Mouse (Mus musculus) embryonic facial prominence, embryonic 14.5 days (tissue): ENCODE data around the gene Tmem106a. TPM values are rescaled to one million over a fixed set of nuclear protein-coding genes. Genes with fewer than 3 reads are reported as not detected.
"Not testable (repeated sequence)": the region's sequence is repeated elsewhere in the genome, so short reads cannot be mapped to it uniquely, and the experiment has no call there.

Experiments
- ATAC-seq: fragments of 200-750 bp; cut with Nextera tagmentation; 2 replicates; pipeline ENCODE4 v1.8.0; 2017; ENCODE audit warnings: low read depth, moderate number of reproducible peaks, moderate TSS enrichment
- DNase-seq: peaks from one replicate; pipeline ENCODE4 v3.0.0-alpha.2; 2015; ENCODE audit warnings: low spot score
- H3K27ac ChIP-seq: fragments of 300-500 bp; sonication (generic); replicated peaks from 2 replicates; pipeline ENCODE4 v1.5.1; 2014; ENCODE audit warnings: low read depth, mild to moderate bottlenecking, low read length, moderate library complexity
- H3K27me3 ChIP-seq: fragments of 300-500 bp; sonication (generic); replicated peaks from 2 replicates; pipeline ENCODE4 v1.6.1; 2014; ENCODE audit warnings: low read length; ENCODE audit not compliant: control insufficient read depth, insufficient read depth
- H3K36me3 ChIP-seq: fragments of 300-500 bp; sonication (generic); 2 replicates; pipeline ENCODE4 v1.6.1; 2014; ENCODE audit warnings: low read length, mixed read lengths; ENCODE audit not compliant: control insufficient read depth, insufficient read depth
- H3K4me1 ChIP-seq: fragments of 300-500 bp; sonication (generic); 2 replicates; pipeline ENCODE4 v1.6.1; 2014; ENCODE audit warnings: antibody characterized with exemption, low read length; ENCODE audit not compliant: control insufficient read depth, insufficient read depth
- H3K4me2 ChIP-seq: fragments of 300-500 bp; sonication (generic); 2 replicates; pipeline ENCODE4 v1.6.1; 2014; ENCODE audit warnings: low read depth, mild to moderate bottlenecking, low read length, moderate library complexity, mixed read lengths
- H3K4me3 ChIP-seq: fragments of 300-500 bp; sonication (generic); 2 replicates; pipeline ENCODE4 v1.5.1; 2014; ENCODE audit warnings: low read depth, mild to moderate bottlenecking, low read length
- H3K9ac ChIP-seq: fragments of 300-500 bp; sonication (generic); 2 replicates; pipeline ENCODE4 v1.6.1; 2014; ENCODE audit warnings: low read depth, mild to moderate bottlenecking, low read length, moderate library complexity, mixed read lengths
- H3K9me3 ChIP-seq: fragments of 300-500 bp; sonication (generic); 2 replicates; pipeline ENCODE4 v1.6.1; 2016; ENCODE audit warnings: low read length; ENCODE audit not compliant: control insufficient read depth
- WGBS: fragments of 180-500 bp; shearing (Covaris S2); extraction: QIAGEN DNeasy Blood & Tissue Kit; methylation state at CpG from one replicate; pipeline ENCODE4 v1.1.7; 2014; 5-methylcytosine and 5-hydroxymethylcytosine counted together
- polyA plus RNA-seq: library from polyadenylated mRNA; unstranded; fragments of >200 nt; fragmentation: Nextera tagmentation; extraction: Ambion mirVana; gene quantifications from 2 replicates; pipeline ENCODE4 v1.2.1, GENCODE M21; 2014

Tmem106a gene
- polyA plus RNA-seq, 1 experiment from 2014 or later = 5.9 TPM

- Histone ChIP-seq H3K9me3 (no peaks in the 10 kb centered on the region), H3K9ac (no peak overlapping the region), H3K4me2 (no peak overlapping the region), H3K36me3 (no peaks in the 10 kb centered on the region), H3K4me1 (no peaks in the 10 kb centered on the region), H3K4me3 (no peak overlapping the region), H3K27me3 (no peaks in the 10 kb centered on the region), H3K27ac (no peak overlapping the region)
- DNase-seq (no peak), ATAC-seq (no peak)
- 87% methylated on average over 10 of the region's 10 CpGs for WGBS
Measured at GRCm38 (mm10) chr11:101587676-101588075, 5.6 kb downstream of the Tmem106a start.

GRCm38 (mm10) chr11:101588868-101589267 is 6.8 kb downstream of the Tmem106a start:
- WGBS = 89% methylated on average over 7 of the region's 7 CpGs
- Histone ChIP-seq H3K4me2 (no peak overlapping the region), H3K4me3 (no peak overlapping the region), H3K27me3 (no peaks in the 10 kb centered on the region), H3K4me1 (no peaks in the 10 kb centered on the region), H3K9me3 (no peaks in the 10 kb centered on the region), H3K36me3 (no peaks in the 10 kb centered on the region), H3K9ac (no peak overlapping the region), H3K27ac (no peak overlapping the region)
- no peak for ATAC-seq
- DNase-seq = no peak

- Histone ChIP-seq H3K27me3 (no peaks in the 10 kb centered on the region), H3K4me1 (no peaks in the 10 kb centered on the region), H3K9me3 (no peaks in the 10 kb centered on the region), H3K4me2 (no peak overlapping the region), H3K9ac (no peak overlapping the region), H3K4me3 (no peak overlapping the region), H3K27ac (no peak overlapping the region), H3K36me3 (no peaks in the 10 kb centered on the region)
- 28% methylated on average over 5 of the region's 5 CpGs for WGBS
- ATAC-seq (no peak), DNase-seq (peak; percentile 32)
Measured at GRCm38 (mm10) chr11:101589444-101589843, 7.4 kb downstream of the Tmem106a start.

GRCm38 (mm10) chr11:101589989-101590624 is 8.1 kb downstream of the Tmem106a start:
- H3K27ac ChIP-seq = no peak overlapping the region
- no peaks in the 10 kb centered on the region for H3K4me1 ChIP-seq
- no peak for DNase-seq
- H3K4me3 ChIP-seq = no peak overlapping the region
- H3K27me3 ChIP-seq = no peaks in the 10 kb centered on the region
- H3K36me3 ChIP-seq = no peaks in the 10 kb centered on the region
- no peaks in the 10 kb centered on the region for H3K9me3 ChIP-seq
- H3K9ac ChIP-seq = no peak overlapping the region
- H3K4me2 ChIP-seq = no peak overlapping the region
- WGBS = 73% methylated on average over 12 of the region's 12 CpGs
- ATAC-seq = no peak

GRCm38 (mm10) chr11:101599156-101599555 is 17.1 kb downstream of the Tmem106a start, which contains the start of gene Gm11634:
Gene Gm11634 (minus strand): TSS chr11:101599256.
- Histone ChIP-seq H3K9ac (no peak within 1 kb of the TSS), H3K27ac (no peak within 1 kb of the TSS), H3K36me3 (no peaks in the 10 kb centered on the region), H3K9me3 (no peaks in the 10 kb centered on the region), H3K4me3 (no peak within 1 kb of the TSS), H3K27me3 (no peaks in the 10 kb centered on the region), H3K4me1 (no peaks in the 10 kb centered on the region), H3K4me2 (no peak within 1 kb of the TSS)
- DNase-seq (no peak), ATAC-seq (no peak)
- WGBS = 80% methylated on average over 6 of the region's 6 CpGs

- peak; percentile 91 for DNase-seq
- no peak overlapping the region for H3K9ac ChIP-seq
- no peak for ATAC-seq
Measured at GRCm38 (mm10) chr11:101602491-101602890, 20.4 kb downstream of the Tmem106a start.

GRCm38 (mm10) chr11:101604116-101604515 is 22.1 kb downstream of the Tmem106a start:
- no peak overlapping the region for H3K9ac ChIP-seq

More at GRCm38 (mm10) chr11:101602491-101602890, 20.4 kb downstream of the Tmem106a start:
- Histone ChIP-seq H3K27me3 (no peaks in the 10 kb centered on the region), H3K36me3 (no peaks in the 10 kb centered on the region), H3K4me2 (no peak overlapping the region), H3K4me1 (0 out of 2 replicates have a peak, but pooled peaks cover 4% of the 10 kb centered on the region), H3K4me3 (no peak overlapping the region), H3K27ac (no peak overlapping the region), H3K9me3 (no peaks in the 10 kb centered on the region)
- WGBS = 16% methylated on average over 3 of the region's 3 CpGs

GRCm38 (mm10) chr11:101604531-101605453 is 22.8 kb downstream of the Tmem106a start:
- H3K4me1 ChIP-seq, H3K9me3 ChIP-seq, H3K36me3 ChIP-seq, H3K27me3 ChIP-seq: not testable (repeated sequence)
- Histone ChIP-seq H3K4me2 (peak overlapping the region; percentile 51), H3K27ac (0 out of 2 replicates have a peak overlapping the region, but pooled peaks have one; percentile 21), H3K9ac (peak overlapping the region; percentile 34), H3K4me3 (peak overlapping the region; percentile 26)
- WGBS = 1% methylated on average over 28 of the region's 30 CpGs
- ATAC-seq = peak; percentile 80
- DNase-seq = peak; percentile 81

More at GRCm38 (mm10) chr11:101604116-101604515, 22.1 kb downstream of the Tmem106a start:
- Histone ChIP-seq H3K36me3 (no peaks in the 10 kb centered on the region), H3K27ac (no peak overlapping the region), H3K9me3 (no peaks in the 10 kb centered on the region), H3K27me3 (no peaks in the 10 kb centered on the region), H3K4me3 (no peak overlapping the region), H3K4me1 (0 out of 2 replicates have a peak, but pooled peaks cover 4% of the 10 kb centered on the region), H3K4me2 (peak overlapping the region; percentile 51)
- DNase-seq (no peak), ATAC-seq (no peak)
- 3% methylated on average over 3 of the region's 3 CpGs for WGBS
